Mouse (Mus musculus): ENCODE data around the gene Lin7a. TPM values are rescaled to one million over a fixed set of nuclear protein-coding genes. Genes with fewer than 3 reads are reported as not detected.

The Lin7a gene
- polyA plus RNA-seq, 1 experiment from 2014 or later = 3.4 TPM

- no peak overlapping the region for H3K9ac ChIP-seq (ENCODE audit: low read length)
- H3K4me3 ChIP-seq (replicated peaks; ENCODE audit: low read length) = no peak overlapping the region
- no peak overlapping the region for H3K4me2 ChIP-seq (ENCODE audit: low read depth, low read length)
- no peaks in the 10 kb centered on the region for H3K9me3 ChIP-seq (replicated peaks; ENCODE audit: control insufficient read depth, low read length)
- H3K27me3 ChIP-seq (ENCODE audit: control insufficient read depth, insufficient read depth, low read length) = no peaks in the 10 kb centered on the region
- WGBS = 79% methylated on average over 6 of the region's 6 CpGs
- no peak for ATAC-seq (ENCODE audit: insufficient read depth, low FRiP score)
- no peaks in the 10 kb centered on the region for H3K4me1 ChIP-seq (ENCODE audit: control insufficient read depth, insufficient read depth, low read length)
- H3K27ac ChIP-seq (ENCODE audit: low read length) = no peak overlapping the region
- no peaks in the 10 kb centered on the region for H3K36me3 ChIP-seq (ENCODE audit: control insufficient read depth, insufficient read depth, low read length)
Measured at GRCm38 (mm10) chr10:107247001-107247670, 24.4 kb upstream of the Lin7a start.

DNA sequence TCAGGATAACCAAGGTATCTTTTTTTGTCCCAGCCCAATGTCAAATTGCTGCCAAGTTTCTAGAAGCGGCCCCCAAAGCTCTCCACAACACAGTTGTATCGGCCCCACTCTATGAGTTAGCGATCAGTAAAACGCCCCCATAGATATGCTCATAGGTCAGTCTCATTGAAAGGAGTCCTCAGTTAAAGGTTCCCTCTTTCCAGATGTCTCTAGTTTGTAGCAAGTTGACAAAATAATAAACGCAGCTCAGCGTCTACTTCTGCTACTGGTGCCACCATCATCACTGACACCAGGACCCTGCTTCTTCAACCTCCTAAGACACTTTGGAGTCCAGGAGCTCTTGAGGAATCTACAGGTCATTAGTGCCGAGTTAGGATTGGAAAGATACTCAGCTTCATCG lies 23.0 kb upstream of the Lin7a start:
- no peak overlapping the region for H3K9ac ChIP-seq (ENCODE audit: low read length)
- H3K9me3 ChIP-seq (replicated peaks; ENCODE audit: control insufficient read depth, low read length) = no peaks in the 10 kb centered on the region
- WGBS = 87% methylated on average over 8 of the region's 8 CpGs
- no peak overlapping the region for H3K4me3 ChIP-seq (replicated peaks; ENCODE audit: low read length)
- H3K36me3 ChIP-seq (ENCODE audit: control insufficient read depth, insufficient read depth, low read length) = no peaks in the 10 kb centered on the region
- no peak for ATAC-seq (ENCODE audit: insufficient read depth, low FRiP score)
- H3K27ac ChIP-seq (ENCODE audit: low read length) = no peak overlapping the region
- H3K4me2 ChIP-seq (ENCODE audit: low read depth, low read length) = no peak overlapping the region
- H3K4me1 ChIP-seq (ENCODE audit: control insufficient read depth, insufficient read depth, low read length) = no peaks in the 10 kb centered on the region
- no peaks in the 10 kb centered on the region for H3K27me3 ChIP-seq (ENCODE audit: control insufficient read depth, insufficient read depth, low read length)

DNA sequence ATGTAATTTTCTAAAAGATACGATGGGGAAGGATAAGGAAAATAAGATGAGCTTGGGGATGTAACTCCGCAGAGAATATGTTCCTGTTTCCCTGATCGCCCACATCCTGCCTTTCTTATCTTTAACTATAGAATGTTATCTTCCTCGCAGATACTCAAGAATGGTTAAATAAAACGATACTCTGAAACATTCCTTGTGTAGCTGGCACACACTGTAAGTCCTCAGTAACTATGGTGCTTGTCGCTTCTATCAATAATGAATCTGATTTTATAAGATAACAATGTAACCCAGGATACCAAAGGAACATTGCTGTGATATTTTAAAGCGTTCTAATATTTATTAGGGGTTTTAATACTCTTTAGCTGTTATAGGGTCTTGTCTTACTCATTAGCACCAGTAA lies 22.4 kb upstream of the Lin7a start:
- H3K36me3 ChIP-seq (ENCODE audit: control insufficient read depth, insufficient read depth, low read length) = no peaks in the 10 kb centered on the region
- no peaks in the 10 kb centered on the region for H3K4me1 ChIP-seq (ENCODE audit: control insufficient read depth, insufficient read depth, low read length)
- ATAC-seq (ENCODE audit: insufficient read depth, low FRiP score) = no peak
- 85% methylated on average over 7 of the region's 7 CpGs for WGBS
- no peaks in the 10 kb centered on the region for H3K27me3 ChIP-seq (ENCODE audit: control insufficient read depth, insufficient read depth, low read length)
- H3K9me3 ChIP-seq (replicated peaks; ENCODE audit: control insufficient read depth, low read length) = no peaks in the 10 kb centered on the region
- no peak overlapping the region for H3K4me3 ChIP-seq (replicated peaks; ENCODE audit: low read length)
- no peak overlapping the region for H3K4me2 ChIP-seq (ENCODE audit: low read depth, low read length)
- H3K9ac ChIP-seq (ENCODE audit: low read length) = no peak overlapping the region
- H3K27ac ChIP-seq (ENCODE audit: low read length) = no peak overlapping the region

- H3K36me3 ChIP-seq (ENCODE audit: control insufficient read depth, insufficient read depth, low read length) = no peaks in the 10 kb centered on the region
- WGBS = 69% methylated on average over 5 of the region's 5 CpGs
- ATAC-seq (ENCODE audit: insufficient read depth, low FRiP score) = no peak
- H3K9me3 ChIP-seq (replicated peaks; ENCODE audit: control insufficient read depth, low read length) = no peaks in the 10 kb centered on the region
- no peak overlapping the region for H3K9ac ChIP-seq (ENCODE audit: low read length)
- H3K4me1 ChIP-seq (ENCODE audit: control insufficient read depth, insufficient read depth, low read length) = no peaks in the 10 kb centered on the region
- H3K27me3 ChIP-seq (ENCODE audit: control insufficient read depth, insufficient read depth, low read length) = no peaks in the 10 kb centered on the region
- H3K27ac ChIP-seq (ENCODE audit: low read length) = no peak overlapping the region
- H3K4me3 ChIP-seq (replicated peaks; ENCODE audit: low read length) = no peak overlapping the region
- no peak overlapping the region for H3K4me2 ChIP-seq (ENCODE audit: low read depth, low read length)
Measured at GRCm38 (mm10) chr10:107249606-107250186, 21.8 kb upstream of the Lin7a start.

- no peak overlapping the region for H3K4me2 ChIP-seq (ENCODE audit: low read depth, low read length)
- no peak overlapping the region for H3K4me3 ChIP-seq (replicated peaks; ENCODE audit: low read length)
- H3K36me3 ChIP-seq (ENCODE audit: control insufficient read depth, insufficient read depth, low read length) = no peaks in the 10 kb centered on the region
- ATAC-seq (ENCODE audit: insufficient read depth, low FRiP score) = no peak
- H3K27me3 ChIP-seq (ENCODE audit: control insufficient read depth, insufficient read depth, low read length) = no peaks in the 10 kb centered on the region
- H3K9me3 ChIP-seq (replicated peaks; ENCODE audit: control insufficient read depth, low read length) = no peaks in the 10 kb centered on the region
- 76% methylated on average over 7 of the region's 7 CpGs for WGBS
- H3K27ac ChIP-seq (ENCODE audit: low read length) = no peak overlapping the region
- H3K9ac ChIP-seq (ENCODE audit: low read length) = no peak overlapping the region
- no peaks in the 10 kb centered on the region for H3K4me1 ChIP-seq (ENCODE audit: control insufficient read depth, insufficient read depth, low read length)
Measured at GRCm38 (mm10) chr10:107250346-107251210, 20.9 kb upstream of the Lin7a start.

- ATAC-seq (ENCODE audit: insufficient read depth, low FRiP score) = no peak
- no peak overlapping the region for H3K27ac ChIP-seq (ENCODE audit: low read length)
- H3K4me2 ChIP-seq (ENCODE audit: low read depth, low read length) = no peak overlapping the region
- no peaks in the 10 kb centered on the region for H3K36me3 ChIP-seq (ENCODE audit: control insufficient read depth, insufficient read depth, low read length)
- 80% methylated on average over 2 of the region's 2 CpGs for WGBS
- H3K9me3 ChIP-seq (replicated peaks; ENCODE audit: control insufficient read depth, low read length) = no peaks in the 10 kb centered on the region
- no peak overlapping the region for H3K4me3 ChIP-seq (replicated peaks; ENCODE audit: low read length)
- no peak overlapping the region for H3K9ac ChIP-seq (ENCODE audit: low read length)
- no peaks in the 10 kb centered on the region for H3K4me1 ChIP-seq (ENCODE audit: control insufficient read depth, insufficient read depth, low read length)
- H3K27me3 ChIP-seq (ENCODE audit: control insufficient read depth, insufficient read depth, low read length) = no peaks in the 10 kb centered on the region
Measured at GRCm38 (mm10) chr10:107251271-107251670, 20.2 kb upstream of the Lin7a start.

DNA sequence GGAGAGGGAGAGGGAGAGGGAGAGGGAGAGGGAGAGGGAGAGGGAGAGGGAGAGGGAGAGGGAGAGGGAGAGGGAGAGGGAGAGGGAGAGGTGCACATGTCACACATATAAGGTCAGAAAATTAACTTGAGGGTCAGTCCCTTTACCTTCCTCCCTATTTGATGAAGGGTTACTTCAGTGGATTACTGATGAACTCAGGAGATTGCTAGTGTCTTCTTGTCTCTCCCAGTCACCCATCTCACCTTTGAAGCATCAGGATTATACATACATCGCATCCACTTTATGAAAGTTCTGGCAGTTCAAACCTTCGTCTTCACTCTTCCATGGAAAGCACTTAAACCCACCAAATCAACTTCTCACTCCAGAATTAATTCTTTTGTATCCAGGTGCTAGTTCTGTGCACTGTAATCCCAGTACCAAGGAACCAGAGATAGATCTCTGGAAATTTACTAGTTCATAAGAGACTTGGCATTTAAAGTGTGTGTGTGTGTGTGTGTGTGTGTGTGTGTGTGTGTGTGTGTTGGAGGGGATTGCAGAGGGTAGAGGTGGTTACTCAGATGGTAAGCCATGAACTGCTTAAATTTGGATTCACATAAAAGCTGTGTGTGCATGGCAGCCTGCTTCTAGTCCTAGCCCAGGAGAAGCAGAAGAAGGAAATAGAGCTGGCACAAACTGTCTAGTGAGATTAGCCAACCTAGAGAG lies 19.5 kb upstream of the Lin7a start:
- Histone ChIP-seq H3K27ac (ENCODE audit: low read length) (no peak overlapping the region), H3K4me3 (replicated peaks; ENCODE audit: low read length) (no peak overlapping the region), H3K27me3 (ENCODE audit: control insufficient read depth, insufficient read depth, low read length) (no peaks in the 10 kb centered on the region), H3K9me3 (replicated peaks; ENCODE audit: control insufficient read depth, low read length) (no peaks in the 10 kb centered on the region), H3K9ac (ENCODE audit: low read length) (no peak overlapping the region), H3K4me2 (ENCODE audit: low read depth, low read length) (no peak overlapping the region), H3K36me3 (ENCODE audit: control insufficient read depth, insufficient read depth, low read length) (no peaks in the 10 kb centered on the region), H3K4me1 (ENCODE audit: control insufficient read depth, insufficient read depth, low read length) (no peaks in the 10 kb centered on the region)
- no peak for ATAC-seq (ENCODE audit: insufficient read depth, low FRiP score)
- 86% methylated on average over 2 of the region's 2 CpGs for WGBS

DNA sequence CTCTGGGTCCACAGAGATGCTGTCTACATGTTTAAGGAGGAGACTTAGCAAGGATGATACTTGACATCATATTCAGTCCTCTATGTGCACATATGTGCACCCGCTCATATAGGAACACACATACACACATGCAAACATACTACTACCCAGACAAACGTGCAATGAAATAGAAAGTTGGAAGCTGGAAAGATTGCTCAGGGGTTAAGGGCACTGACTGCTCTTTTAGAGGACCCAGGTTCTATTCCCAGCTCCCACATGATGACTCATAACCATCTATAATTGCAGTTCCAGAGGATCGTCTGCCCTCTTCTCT lies 19.0 kb upstream of the Lin7a start:
- no peaks in the 10 kb centered on the region for H3K27me3 ChIP-seq (ENCODE audit: control insufficient read depth, insufficient read depth, low read length)
- no peak for ATAC-seq (ENCODE audit: insufficient read depth, low FRiP score)
- WGBS = 87% methylated on average over 3 of the region's 3 CpGs
- H3K27ac ChIP-seq (ENCODE audit: low read length) = no peak overlapping the region
- no peaks in the 10 kb centered on the region for H3K36me3 ChIP-seq (ENCODE audit: control insufficient read depth, insufficient read depth, low read length)
- no peaks in the 10 kb centered on the region for H3K4me1 ChIP-seq (ENCODE audit: control insufficient read depth, insufficient read depth, low read length)
- no peak overlapping the region for H3K9ac ChIP-seq (ENCODE audit: low read length)
- H3K9me3 ChIP-seq (replicated peaks; ENCODE audit: control insufficient read depth, low read length) = no peaks in the 10 kb centered on the region
- no peak overlapping the region for H3K4me3 ChIP-seq (replicated peaks; ENCODE audit: low read length)
- no peak overlapping the region for H3K4me2 ChIP-seq (ENCODE audit: low read depth, low read length)
